Mouse (Mus musculus) lung, embryonic 15.5 days (tissue): ENCODE data around the gene Dag1. TPM values are rescaled to one million over a fixed set of nuclear protein-coding genes. Genes with fewer than 3 reads are reported as not detected.
A peak's percentile ranks its signal among the peaks of the same experiment; 100 is the strongest.
"Not testable (repeated sequence)": the region's sequence is repeated elsewhere in the genome, so short reads cannot be mapped to it uniquely, and the experiment has no call there.

ENCODE experiments used
- ATAC-seq: fragments of 200-750 bp; cut with Nextera tagmentation; 2 replicates; pipeline ENCODE4 v1.8.0; 2017; ENCODE audit warnings: moderate number of reproducible peaks, borderline replicate concordance; ENCODE audit not compliant: low FRiP score, low TSS enrichment; ENCODE audit errors: extremely low read depth
- H3K27ac ChIP-seq: fragments of 300-500 bp; sonication (generic); 2 replicates; pipeline ENCODE4 v1.5.1; 2015; ENCODE audit warnings: moderate library complexity, mild to moderate bottlenecking, inconsistent platforms
- H3K27me3 ChIP-seq: fragments of 300-500 bp; sonication (generic); 2 replicates; pipeline ENCODE4 v1.6.1; 2015; ENCODE audit warnings: inconsistent platforms
- H3K36me3 ChIP-seq: fragments of 300-500 bp; sonication (generic); 2 replicates; pipeline ENCODE4 v1.6.1; 2015; ENCODE audit warnings: inconsistent platforms
- H3K4me1 ChIP-seq: fragments of 300-500 bp; sonication (generic); 2 replicates; pipeline ENCODE4 v1.6.1; 2015; ENCODE audit warnings: inconsistent platforms
- H3K4me2 ChIP-seq: fragments of 300-500 bp; sonication (generic); 2 replicates; pipeline ENCODE4 v1.6.1; 2015; ENCODE audit warnings: inconsistent platforms, mild to moderate bottlenecking, moderate library complexity
- H3K4me3 ChIP-seq: fragments of 300-500 bp; sonication (generic); 2 replicates; pipeline ENCODE4 v1.5.1; 2015; ENCODE audit warnings: mild to moderate bottlenecking, inconsistent platforms
- H3K9ac ChIP-seq: fragments of 300-500 bp; sonication (generic); 2 replicates; pipeline ENCODE4 v1.6.1; 2015; ENCODE audit warnings: inconsistent platforms
- H3K9me3 ChIP-seq: fragments of 300-500 bp; sonication (generic); 2 replicates; pipeline ENCODE4 v1.6.1; 2016; ENCODE audit warnings: inconsistent platforms
- WGBS: fragments of 180-500 bp; shearing (Covaris S2); methylation state at CpG from one replicate; pipeline ENCODE4 v1.1.7; 2015; 5-methylcytosine and 5-hydroxymethylcytosine counted together
- polyA plus RNA-seq: library from polyadenylated mRNA; unstranded; fragments of >200 nt; fragmentation: Nextera tagmentation; extraction: Ambion mirVana; gene quantifications from 2 replicates; pipeline ENCODE4 v1.2.1, GENCODE M21; 2015

Gene Dag1
- polyA plus RNA-seq, 1 experiment from 2014 or later, result 110 TPM

- under 1% methylated on average over 32 of the region's 32 CpGs for WGBS
- peak; percentile 98 for ATAC-seq
These were observed 26.4 kb upstream of the Dag1 start, which contains the start of gene Nicn1 for GRCm38 (mm10) chr9:108290016-108290750. TSS of gene Nicn1 (plus strand) at chr9:108290429.

GRCm38 (mm10) chr9:108289347-108289746 is 25.6 kb upstream of the Dag1 start:
- ATAC-seq, result no peak
- whole genome bisulfite sequencing, result 51% methylated on average over 2 of the region's 2 CpGs
- Histone ChIP-seq H3K27ac (no peak overlapping the region), H3K9ac (peak overlapping the region; percentile 50; the same call in 1 of the 2 replicates), H3K9me3 (no peaks in the 10 kb centered on the region), H3K36me3 (no peaks in the 10 kb centered on the region), H3K4me1 (peaks cover 7% of the 10 kb centered on the region), H3K27me3 (no peaks in the 10 kb centered on the region), H3K4me2 (peak overlapping the region; percentile 69; the same call in 1 of the 2 replicates), H3K4me3 (peak overlapping the region; percentile 57)

More at GRCm38 (mm10) chr9:108290016-108290750, 26.4 kb upstream of the Dag1 start, which contains the start of gene Nicn1:
- H3K9ac ChIP-seq, result peak within 1 kb of the TSS; percentile 58
- peak within 1 kb of the TSS; percentile 57 for H3K4me3 ChIP-seq
- peak within 1 kb of the TSS; percentile 70 for H3K27ac ChIP-seq
- H3K27me3 ChIP-seq, result no peaks in the 10 kb centered on the region
- H3K9me3 ChIP-seq, result no peaks in the 10 kb centered on the region
- H3K4me1 ChIP-seq, result peaks cover 7% of the 10 kb centered on the region
- peak within 1 kb of the TSS; percentile 69 for H3K4me2 ChIP-seq
- H3K36me3 ChIP-seq, result no peaks in the 10 kb centered on the region

- H3K4me1 ChIP-seq, H3K4me2 ChIP-seq, H3K9me3 ChIP-seq, H3K27ac ChIP-seq, H3K36me3 ChIP-seq, H3K9ac ChIP-seq, H3K4me3 ChIP-seq, H3K27me3 ChIP-seq, ATAC-seq: not testable (repeated sequence)
- WGBS, result 56% methylated on average over 6 of the region's 6 CpGs
These were observed 23.9 kb upstream of the Dag1 start for GRCm38 (mm10) chr9:108287526-108288238.

- WGBS, result 10% methylated on average over 6 of the region's 6 CpGs
- no peaks in the 10 kb centered on the region for H3K27me3 ChIP-seq
- ATAC-seq, result no peak
These were observed 20.7 kb upstream of the Dag1 start for GRCm38 (mm10) chr9:108284410-108284809.

GRCm38 (mm10) chr9:108280071-108280828 is 16.5 kb upstream of the Dag1 start:
- peak overlapping the region; percentile 57 for H3K27ac ChIP-seq
- WGBS, result 15% methylated on average over 8 of the region's 8 CpGs
- no peak overlapping the region for H3K9ac ChIP-seq
- no peaks in the 10 kb centered on the region for H3K27me3 ChIP-seq
- peaks cover 16% of the 10 kb centered on the region for H3K4me1 ChIP-seq
- H3K4me3 ChIP-seq, result no peak overlapping the region
- peak overlapping the region; percentile 10; the same call in 1 of the 2 replicates for H3K4me2 ChIP-seq
- peak; percentile 82; the same call in 1 of the 2 replicates for ATAC-seq
- no peaks in the 10 kb centered on the region for H3K36me3 ChIP-seq
- no peaks in the 10 kb centered on the region for H3K9me3 ChIP-seq

More at GRCm38 (mm10) chr9:108284410-108284809, 20.7 kb upstream of the Dag1 start:
- Histone ChIP-seq H3K4me1 (peaks cover 13% of the 10 kb centered on the region; the same call in 1 of the 2 replicates), H3K9me3 (no peaks in the 10 kb centered on the region), H3K4me3 (no peak overlapping the region), H3K27ac (no peak overlapping the region), H3K36me3 (no peaks in the 10 kb centered on the region), H3K4me2 (no peak overlapping the region), H3K9ac (no peak overlapping the region)

GRCm38 (mm10) chr9:108278697-108279450 is 15.1 kb upstream of the Dag1 start:
- WGBS, result 61% methylated on average over 10 of the region's 10 CpGs
- ATAC-seq, result no peak
- Histone ChIP-seq H3K9ac (no peak overlapping the region), H3K4me3 (no peak overlapping the region), H3K27me3 (no peaks in the 10 kb centered on the region), H3K4me2 (no peak overlapping the region), H3K9me3 (no peaks in the 10 kb centered on the region), H3K36me3 (no peaks in the 10 kb centered on the region), H3K27ac (no peak overlapping the region), H3K4me1 (peaks cover 21% of the 10 kb centered on the region)

DNA sequence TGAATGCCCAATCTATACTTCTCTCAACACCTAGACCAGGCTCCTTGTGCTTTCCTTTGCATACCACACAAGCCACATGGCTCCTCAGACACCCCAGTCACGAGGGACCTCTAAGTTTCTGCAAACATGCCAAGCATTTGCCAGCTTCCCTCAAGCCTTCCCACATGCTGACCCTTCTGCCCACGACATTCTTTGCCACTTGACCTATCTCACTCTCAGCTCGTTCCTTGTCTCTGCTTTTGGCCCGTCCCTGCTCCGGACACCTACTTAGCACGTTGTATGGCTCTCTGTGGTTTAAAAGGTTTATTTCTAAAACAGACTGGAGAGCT is 11.5 kb upstream of the Dag1 start:
- peak overlapping the region; percentile 73 for H3K27ac ChIP-seq
- no peaks in the 10 kb centered on the region for H3K27me3 ChIP-seq
- WGBS, result 21% methylated on average over 6 of the region's 6 CpGs
- H3K36me3 ChIP-seq, result no peaks in the 10 kb centered on the region
- H3K9me3 ChIP-seq, result no peaks in the 10 kb centered on the region
- ATAC-seq, result no peak
- peaks cover 39% of the 10 kb centered on the region for H3K4me1 ChIP-seq
- no peak overlapping the region for H3K4me3 ChIP-seq
- H3K4me2 ChIP-seq, result no peak overlapping the region
- no peak overlapping the region for H3K9ac ChIP-seq

DNA sequence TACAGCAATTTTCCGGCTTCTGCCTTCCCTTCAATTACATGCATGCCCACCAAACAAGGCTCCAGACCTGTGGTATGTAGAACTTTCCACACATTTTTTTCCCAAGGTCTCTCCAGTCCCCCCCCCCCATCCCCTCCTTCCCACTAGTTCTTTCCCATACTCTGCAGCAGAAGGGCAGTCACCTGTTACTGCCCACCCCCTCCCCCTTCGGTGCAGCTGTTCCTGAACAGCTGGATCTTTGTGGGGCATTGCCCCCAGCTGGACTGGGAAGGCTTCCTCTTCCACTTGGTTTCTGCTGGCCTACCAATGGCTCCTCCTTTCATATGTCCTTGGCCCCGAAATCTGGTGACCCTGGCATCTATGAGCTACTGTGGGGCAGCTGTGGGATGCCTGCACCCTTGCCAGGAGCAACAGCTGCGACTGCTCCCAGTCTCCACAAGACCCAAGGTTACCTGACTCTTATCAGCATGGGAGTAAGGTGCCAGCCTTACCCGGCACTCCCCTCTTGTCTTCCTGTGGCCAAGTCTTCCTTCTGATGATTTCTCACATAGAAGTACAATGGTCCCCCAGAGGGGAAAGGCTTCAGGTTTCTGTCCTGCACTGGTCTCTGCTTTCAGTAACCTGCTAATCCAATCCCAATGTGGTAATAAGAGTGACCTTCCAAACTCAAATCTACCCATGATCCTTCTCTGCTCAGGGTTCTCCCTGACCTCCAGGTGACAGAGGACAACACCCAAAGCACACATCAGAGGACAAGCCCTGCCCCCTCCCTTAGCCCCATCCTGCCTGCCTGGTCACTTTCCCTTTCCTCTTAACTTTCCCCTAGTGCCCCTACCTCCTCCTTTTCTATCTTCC is 10.9 kb upstream of the Dag1 start:
- Histone ChIP-seq H3K9me3 (no peaks in the 10 kb centered on the region), H3K9ac (no peak overlapping the region), H3K27ac (peak overlapping the region; percentile 73), H3K4me3 (no peak overlapping the region), H3K4me1 (peaks cover 35% of the 10 kb centered on the region), H3K36me3 (no peaks in the 10 kb centered on the region), H3K4me2 (no peak overlapping the region), H3K27me3 (no peaks in the 10 kb centered on the region)
- no peak for ATAC-seq
- 56% methylated on average over 5 of the region's 5 CpGs for WGBS

GRCm38 (mm10) chr9:108273485-108273884 is 9.7 kb upstream of the Dag1 start:
- Histone ChIP-seq H3K9me3 (no peaks in the 10 kb centered on the region), H3K4me2 (no peak overlapping the region), H3K36me3 (no peaks in the 10 kb centered on the region), H3K9ac (no peak overlapping the region), H3K27me3 (no peaks in the 10 kb centered on the region), H3K4me3 (no peak overlapping the region), H3K27ac (peak overlapping the region; percentile 83), H3K4me1 (peaks cover 32% of the 10 kb centered on the region)
- 37% methylated on average over 4 of the region's 4 CpGs for WGBS
- no peak for ATAC-seq

GRCm38 (mm10) chr9:108272691-108273090 is 8.9 kb upstream of the Dag1 start:
- 31% methylated on average over 5 of the region's 5 CpGs for WGBS
- no peak overlapping the region for H3K4me3 ChIP-seq
- peaks cover 33% of the 10 kb centered on the region for H3K4me1 ChIP-seq
- H3K36me3 ChIP-seq, result no peaks in the 10 kb centered on the region
- H3K27ac ChIP-seq, result peak overlapping the region; percentile 83
- H3K9me3 ChIP-seq, result no peaks in the 10 kb centered on the region
- no peak overlapping the region for H3K9ac ChIP-seq
- no peak for ATAC-seq
- H3K4me2 ChIP-seq, result no peak overlapping the region
- H3K27me3 ChIP-seq, result no peaks in the 10 kb centered on the region
